Mouse (Mus musculus) MN1 (cell line): Measurements from ENCODE around the gene Rab19.
"Not testable (repeated sequence)": the region's sequence is repeated elsewhere in the genome, so short reads cannot be mapped to it uniquely, and the experiment has no call there.

Source experiments
- DNase-seq: peaks from one replicate; pipeline ENCODE4 v3.0.0-alpha.2; 2016; ENCODE audit warnings: low spot score

Rab19 gene

GRCm38 (mm10) chr6:39379749-39380148 lies 1.2 kb upstream of the Rab19 start:
- no peak for DNase-seq

DNA sequence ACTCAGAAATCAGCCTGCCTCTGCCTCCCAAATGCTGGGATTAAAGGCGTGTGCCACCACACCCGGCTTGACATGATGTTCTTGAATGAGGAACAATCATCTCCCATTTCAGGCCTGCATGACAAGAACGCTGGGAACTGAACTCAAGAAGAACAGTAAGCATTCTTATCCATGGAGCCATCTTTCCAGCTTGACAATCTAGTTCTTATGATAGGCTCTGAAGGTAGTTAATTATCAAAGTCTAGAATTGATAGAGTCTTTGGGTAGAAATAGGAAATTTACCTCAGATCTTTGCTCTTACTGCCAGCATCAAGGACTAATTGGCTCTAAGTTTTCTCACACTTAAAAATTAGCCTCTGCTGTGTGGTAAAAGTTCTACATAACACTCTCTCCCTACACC lies 699 bp upstream of the Rab19 start:
- DNase-seq: no peak

DNA sequence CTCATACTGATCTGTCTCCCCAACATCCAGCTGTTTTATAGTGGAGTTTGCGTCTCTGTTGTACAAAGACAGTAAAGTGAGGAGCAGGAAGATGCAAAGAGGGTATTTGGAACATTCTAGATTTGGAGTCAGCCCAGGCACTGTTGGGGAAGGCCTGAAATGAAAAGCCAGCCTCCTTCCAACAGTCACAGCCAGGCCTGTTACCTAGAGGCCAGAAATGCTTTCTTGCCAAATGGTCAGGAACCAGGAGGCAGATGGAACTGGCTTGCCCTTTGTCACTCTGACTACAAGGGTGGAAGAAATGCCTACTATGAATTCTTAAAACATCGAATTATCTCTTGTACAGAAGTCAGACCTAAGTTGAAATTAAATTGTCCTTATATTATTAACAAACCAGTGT lies 9.0 kb downstream of the Rab19 start:
- DNase-seq: no peak

- DNase-seq: no peak
These were observed 14.5 kb downstream of the Rab19 start for GRCm38 (mm10) chr6:39395471-39395870.

DNA sequence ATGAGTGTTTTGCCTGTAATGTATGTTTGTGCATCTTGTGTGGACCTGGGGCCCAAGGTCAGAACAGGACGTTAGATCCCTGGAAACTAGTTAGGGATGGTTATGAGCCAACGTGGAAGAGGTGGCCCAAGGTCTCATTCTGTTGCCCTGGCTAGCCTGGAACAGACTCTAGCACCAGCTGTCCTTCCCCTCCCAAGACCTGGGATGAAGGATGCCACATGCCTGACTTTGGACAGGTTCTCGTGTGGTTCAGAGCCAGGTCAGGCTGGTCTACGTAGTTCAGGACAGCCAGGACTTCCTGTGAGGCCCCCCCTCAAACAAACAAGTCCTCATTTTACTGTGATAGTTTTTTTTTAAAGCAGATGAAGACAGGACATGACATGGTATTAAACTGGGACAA lies 14.9 kb downstream of the Rab19 start:
- no peak for DNase-seq

- no peak for DNase-seq
These were observed 16.1 kb downstream of the Rab19 start for GRCm38 (mm10) chr6:39397046-39397445.

DNA sequence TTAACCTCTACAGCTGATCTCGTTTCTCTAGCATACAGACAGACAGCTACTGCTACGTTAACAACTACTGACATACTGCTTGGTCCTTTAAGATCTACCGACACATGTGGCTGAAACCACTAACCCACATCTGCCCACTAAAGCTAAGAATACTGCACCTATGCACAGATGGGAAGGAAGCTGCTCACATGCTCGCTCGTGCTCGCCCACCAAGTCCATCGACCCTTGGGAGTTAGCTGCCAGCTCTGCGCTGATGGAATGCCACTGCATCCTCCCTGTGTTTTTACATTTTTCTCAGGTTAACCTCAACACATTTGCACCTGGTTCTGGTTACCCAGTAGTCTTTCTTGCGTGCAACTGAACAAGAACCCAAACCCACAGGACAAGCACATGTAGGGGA lies 17.4 kb downstream of the Rab19 start:
- DNase-seq: no peak

DNA sequence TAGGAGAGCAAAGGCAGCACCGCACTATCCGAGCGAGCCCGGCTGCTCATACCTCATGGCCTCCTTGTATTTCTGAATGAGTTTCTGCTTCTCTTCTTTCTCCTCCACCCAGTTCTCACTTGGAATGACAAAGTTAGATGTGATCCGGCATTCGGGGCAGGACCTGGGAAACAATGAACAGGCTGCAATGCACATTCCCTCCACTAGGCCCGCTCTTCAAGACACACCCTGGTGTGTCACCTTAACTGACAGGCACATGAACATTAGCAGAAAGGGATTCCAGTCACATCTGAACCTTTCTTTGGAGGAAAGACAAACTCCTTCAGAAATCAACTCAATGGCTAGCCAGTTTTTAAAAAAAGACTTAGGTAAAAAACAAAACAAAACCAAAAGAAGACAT lies 19.4 kb downstream of the Rab19 start:
- no peak for DNase-seq

DNA sequence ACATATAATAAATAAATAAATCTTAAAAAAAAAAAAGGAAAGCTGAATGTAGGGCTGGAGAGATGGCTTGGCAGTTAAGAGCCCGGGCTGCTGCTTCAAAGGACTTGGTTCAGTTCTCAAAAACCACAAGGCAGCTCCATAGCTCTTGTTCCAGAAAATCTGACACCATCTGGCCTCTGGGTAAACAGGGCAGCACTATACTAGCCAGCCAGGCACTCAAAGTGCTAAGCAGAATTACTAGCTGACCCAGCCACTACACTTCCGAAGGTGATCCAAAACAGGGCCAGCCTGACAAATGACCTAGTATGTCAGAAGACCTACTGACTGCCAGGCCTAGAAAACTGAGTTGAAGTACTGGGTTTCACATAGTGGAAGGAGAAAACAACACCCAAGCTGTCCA lies 22.2 kb downstream of the Rab19 start:
- no peak for DNase-seq

DNA sequence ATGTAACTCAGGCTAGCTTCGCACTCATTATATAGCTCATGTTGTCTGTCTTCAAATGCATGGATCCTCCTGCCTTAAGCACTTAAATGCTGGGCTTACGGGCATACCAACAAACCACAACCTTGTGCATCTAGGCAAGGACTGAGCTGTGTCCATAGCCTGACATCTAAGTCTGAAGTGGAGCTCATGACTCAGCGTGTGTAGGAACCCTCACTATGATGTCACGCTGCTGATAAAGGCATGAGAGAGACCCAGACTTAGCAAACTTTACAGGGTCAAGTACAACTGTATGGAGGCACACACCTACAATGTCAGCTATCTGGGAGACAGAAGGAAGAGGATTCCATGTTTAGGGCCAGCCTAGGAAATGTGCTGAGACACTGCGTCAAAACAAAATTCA lies 25.5 kb downstream of the Rab19 start:
- no peak for DNase-seq

DNA sequence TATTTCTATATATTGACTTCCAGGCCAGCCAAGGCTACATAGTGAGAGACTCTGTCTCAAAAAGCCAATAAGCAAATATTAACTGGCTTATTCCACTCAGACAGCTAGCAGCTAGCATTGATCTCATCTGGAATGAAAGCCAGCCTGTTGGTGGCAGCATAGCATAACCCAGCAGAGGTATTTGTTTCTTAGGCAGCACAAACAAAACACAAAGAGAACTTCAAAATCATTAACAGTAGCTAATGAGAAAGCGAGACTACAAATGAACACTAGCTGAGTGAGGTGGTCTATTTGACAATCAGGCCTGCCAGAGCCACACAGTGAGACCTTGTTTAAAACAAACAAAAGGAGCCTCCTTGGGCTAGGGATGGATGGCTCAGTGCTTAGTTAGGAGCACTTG lies 33.1 kb downstream of the Rab19 start:
- DNase-seq: peak; percentile 6

- peak; percentile 14 for DNase-seq
These were observed 34.8 kb downstream of the Rab19 start for GRCm38 (mm10) chr6:39415762-39416161.

DNA sequence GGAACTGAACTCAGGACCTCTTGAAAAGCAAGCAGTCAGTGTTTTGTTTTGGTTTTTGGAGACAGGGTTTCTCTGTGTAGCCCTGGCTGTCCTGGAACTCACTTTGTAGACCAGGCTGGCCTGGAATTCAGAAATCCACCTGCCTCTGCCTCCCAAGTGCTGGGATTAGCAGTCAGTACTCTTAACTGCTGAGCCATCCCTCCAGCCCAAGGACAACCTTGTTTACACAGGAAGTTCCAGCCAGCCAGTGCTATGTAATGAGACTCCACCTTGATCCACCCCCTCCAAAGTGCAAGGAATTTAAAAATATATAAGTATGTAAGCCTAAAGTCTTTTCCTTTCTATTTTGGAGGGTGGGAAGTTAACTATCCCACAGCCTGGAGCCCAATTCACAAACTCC lies 35.7 kb downstream of the Rab19 start:
- DNase-seq: not testable (repeated sequence)

DNA sequence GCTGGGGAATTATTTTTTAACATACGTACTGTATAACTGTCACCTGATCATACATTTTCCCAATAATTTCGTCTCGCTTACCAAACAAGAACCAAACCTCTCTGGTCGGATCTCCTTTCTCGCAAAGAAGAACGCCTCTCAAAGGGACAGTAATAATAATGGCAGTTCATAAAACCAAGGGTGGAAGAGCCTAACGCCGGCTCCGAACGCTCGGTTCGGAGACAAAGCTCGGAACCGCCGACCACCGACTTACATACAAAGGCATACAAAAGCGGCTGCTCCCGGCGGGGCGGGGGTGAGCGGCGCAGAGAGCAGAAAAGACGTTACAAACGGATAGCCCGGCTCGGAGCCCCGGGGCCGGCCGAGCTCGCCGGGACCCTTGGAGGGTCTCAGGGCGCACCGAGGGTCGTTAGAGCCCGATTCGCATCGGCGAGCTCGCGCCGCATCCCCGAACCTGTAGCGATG lies 38.4 kb downstream of the Rab19 start:
- DNase-seq: no peak

DNA sequence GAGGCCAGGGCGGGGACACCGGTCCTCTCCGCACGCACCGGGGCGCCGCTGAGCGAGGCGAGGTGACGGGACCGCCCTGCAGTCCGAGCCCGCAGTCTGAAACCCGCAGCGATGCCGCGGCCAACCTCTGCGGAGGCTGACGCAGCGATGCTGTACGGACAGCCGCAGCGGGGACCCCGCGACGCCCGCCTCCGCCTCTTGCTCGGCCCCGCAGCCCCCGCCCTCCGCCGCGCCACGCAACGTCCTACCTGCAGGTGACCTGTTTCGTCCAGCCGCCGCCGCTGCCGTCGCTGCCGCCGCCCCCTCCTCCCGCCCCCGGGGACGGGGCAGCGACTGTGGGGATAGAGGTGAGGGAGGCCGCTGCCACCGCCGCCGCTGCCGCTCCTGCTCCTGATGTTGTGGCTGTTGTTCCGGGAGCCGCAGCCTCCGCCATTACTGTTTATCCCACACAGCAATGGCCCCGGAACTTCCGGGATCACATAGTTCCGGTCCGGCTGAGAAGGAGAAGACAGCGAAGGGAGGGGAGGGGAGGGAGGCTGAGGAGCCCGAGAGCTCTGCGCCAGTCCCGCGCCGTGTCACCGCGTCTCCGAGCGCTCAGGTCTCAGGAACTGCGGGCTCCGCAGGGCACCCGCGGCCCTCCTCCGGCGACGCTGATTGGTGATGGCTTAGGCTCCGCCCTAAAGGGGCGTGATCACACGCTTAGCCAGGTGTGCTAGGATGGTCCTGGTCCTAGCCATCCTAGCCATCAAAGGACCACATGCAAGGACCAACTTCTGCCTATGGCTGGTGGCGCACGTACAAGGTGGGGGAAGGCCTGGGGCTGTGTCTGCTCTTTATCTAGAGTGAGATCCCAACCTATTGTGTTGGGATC lies 39.1 kb downstream of the Rab19 start, which contains the start of gene Mkrn1:
Mkrn1 (minus strand) TSS at position 612 of the 871 bp plus-strand sequence.
- DNase-seq: peak; percentile 75

DNA sequence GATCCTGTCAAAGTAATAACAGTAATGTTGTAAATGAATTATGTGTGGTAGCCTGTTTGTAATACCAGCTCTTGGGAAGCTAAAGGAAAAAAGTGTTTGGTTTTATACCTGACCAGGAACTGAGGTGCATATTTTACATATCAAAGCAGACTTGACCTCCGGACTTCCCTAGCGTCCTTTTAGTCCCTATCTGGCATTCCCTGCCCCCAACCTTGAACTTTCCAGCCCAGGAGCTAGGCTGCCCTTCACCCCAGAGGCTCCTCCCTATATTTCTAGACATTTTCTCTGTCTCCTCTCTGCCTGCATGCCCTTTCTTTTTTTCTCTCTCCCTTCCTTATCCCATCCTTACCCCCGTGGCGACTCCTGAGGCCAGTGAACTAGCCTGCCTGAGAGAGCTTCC lies 39.9 kb downstream of the Rab19 start:
- DNase-seq: no peak

GRCm38 (mm10) chr6:39423130-39423551 lies 42.2 kb downstream of the Rab19 start:
- no peak for DNase-seq

DNA sequence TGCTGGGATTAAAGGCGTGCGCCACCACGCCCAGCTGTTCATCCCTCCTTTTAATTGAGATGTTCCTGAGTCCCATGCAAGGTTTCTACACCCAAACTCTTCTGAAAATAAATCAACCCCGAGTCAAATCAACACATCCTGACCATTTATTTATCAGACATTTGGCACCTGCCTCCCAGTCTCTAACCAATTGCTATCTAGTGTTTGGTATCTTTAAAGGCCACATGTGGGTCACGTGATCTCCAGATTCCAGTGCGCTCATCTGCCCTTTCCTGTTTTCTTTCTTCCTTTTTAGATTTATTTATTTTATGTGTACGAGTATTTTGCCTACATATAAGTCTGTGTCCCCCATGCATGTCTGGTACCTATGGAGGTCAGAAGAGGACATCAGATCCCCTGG lies 42.7 kb downstream of the Rab19 start:
- no peak for DNase-seq

GRCm38 (mm10) chr6:39425181-39425580 lies 44.2 kb downstream of the Rab19 start:
- DNase-seq: no peak

GRCm38 (mm10) chr6:39426725-39427124 lies 45.8 kb downstream of the Rab19 start:
- no peak for DNase-seq

DNA sequence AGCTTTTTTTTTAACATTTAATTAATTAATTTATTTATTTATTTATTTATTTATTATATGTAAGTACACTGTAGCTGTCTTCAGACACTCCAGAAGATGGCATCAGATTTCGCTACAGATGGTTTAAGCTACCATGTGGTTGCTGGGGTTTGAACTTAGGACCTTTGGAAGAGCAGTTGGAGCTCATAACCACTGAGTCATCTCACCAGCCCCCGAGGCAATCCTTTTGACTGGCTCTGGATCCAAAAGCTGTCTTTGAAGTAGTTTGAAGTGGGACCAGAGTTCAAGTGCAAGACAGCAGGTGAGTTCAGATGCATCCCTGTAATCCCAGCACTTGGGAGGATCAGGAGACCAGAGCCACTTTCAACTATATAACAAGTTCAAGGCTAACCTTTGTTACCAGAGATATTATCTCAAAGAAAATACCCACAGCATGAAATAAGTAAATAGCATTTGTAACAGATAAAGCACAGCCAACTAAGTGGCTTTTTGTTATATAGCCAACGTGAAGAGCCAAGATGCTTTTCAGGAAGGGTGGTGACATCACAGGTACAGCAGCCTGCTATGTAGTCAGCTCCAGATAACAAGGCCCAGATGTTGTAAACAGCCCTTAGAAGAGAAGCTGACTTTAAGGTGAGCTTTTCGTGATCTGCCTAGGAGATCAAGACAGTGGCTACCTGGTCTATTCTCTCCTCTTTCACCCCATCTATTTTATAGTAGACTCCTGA lies 46.5 kb downstream of the Rab19 start:
- DNase-seq: no peak

GRCm38 (mm10) chr6:39429007-39429788 lies 48.2 kb downstream of the Rab19 start:
- no peak for DNase-seq
